Mouse (Mus musculus) CH12.LX (cell line): ENCODE results near the gene Sept1.

Experiments
- HCFC1 ChIP-seq: IDR thresholded peaks from 2 replicates; pipeline ENCODE4 v1.6.1; 2012; ENCODE audit warnings: low read depth, mild to moderate bottlenecking, inconsistent platforms, low read length, improper control_type of control experiment
- MAFK ChIP-seq: IDR thresholded peaks from 2 replicates; pipeline ENCODE4 v1.6.1; 2011; ENCODE audit warnings: low read length, improper control_type of control experiment; ENCODE audit not compliant: insufficient replicate concordance
- NELFE ChIP-seq: IDR thresholded peaks from 2 replicates; pipeline ENCODE4 v1.6.1; 2011; ENCODE audit warnings: low read depth, low read length, improper control_type of control experiment

GRCm38 (mm10) chr7:127223106-127223505, 9.8 kb downstream of the Sept1 start:
- TF ChIP-seq MAFK, result no peak
- TF ChIP-seq HCFC1, result no peak
- no peak for TF ChIP-seq NELFE
